Mouse (Mus musculus): Measurements from ENCODE around the gene Tmem56.

The Tmem56 gene

GRCm38 (mm10) chr3:121224763-121225162 lies 58.1 kb downstream of the Tmem56 start:
- DNase-seq: no peak

- DNase-seq: no peak
Observed at GRCm38 (mm10) chr3:121224185-121224584, 58.7 kb downstream of the Tmem56 start.

DNA sequence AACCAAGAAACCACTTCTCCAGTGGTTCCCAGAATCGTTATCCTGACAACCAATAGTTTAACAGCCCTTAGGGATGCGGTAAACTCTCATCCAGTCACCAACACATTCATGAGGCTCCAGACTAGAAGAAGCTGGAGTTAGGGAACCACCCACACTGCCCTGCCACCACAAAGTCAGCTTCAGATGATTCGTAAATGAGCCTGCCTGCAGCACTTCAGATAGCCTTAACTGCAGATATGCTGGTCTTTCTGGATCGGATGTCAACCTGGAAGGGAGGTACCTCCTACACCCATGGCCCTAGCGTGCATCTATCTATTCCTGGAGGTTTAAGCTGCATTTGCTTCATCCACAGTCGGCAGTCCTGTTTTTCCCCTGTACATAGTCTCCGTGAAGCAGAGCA lies 60.9 kb downstream of the Tmem56 start:
- no peak for DNase-seq

- no peak for DNase-seq
Observed at GRCm38 (mm10) chr3:121217011-121217410, 65.9 kb downstream of the Tmem56 start.

DNA sequence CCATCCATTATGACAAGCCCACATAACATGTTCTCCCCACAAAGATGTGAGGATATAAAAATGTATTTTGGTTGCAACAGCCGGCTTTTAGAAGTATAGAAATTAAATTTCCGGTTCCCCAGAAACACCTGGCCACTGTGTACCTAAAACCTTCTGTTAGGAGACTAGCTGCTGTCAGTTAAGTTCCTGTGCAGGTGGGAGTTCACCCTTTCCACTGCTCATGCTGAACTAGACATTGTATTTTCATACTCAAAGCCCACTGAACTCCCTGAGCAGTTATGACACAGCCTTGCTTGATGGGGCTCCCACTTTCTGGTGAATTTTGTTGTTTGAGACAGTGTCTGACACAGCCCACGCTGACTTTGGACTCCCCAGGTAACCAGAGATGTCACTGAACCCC lies 69.4 kb downstream of the Tmem56 start:
- DNase-seq: no peak

DNA sequence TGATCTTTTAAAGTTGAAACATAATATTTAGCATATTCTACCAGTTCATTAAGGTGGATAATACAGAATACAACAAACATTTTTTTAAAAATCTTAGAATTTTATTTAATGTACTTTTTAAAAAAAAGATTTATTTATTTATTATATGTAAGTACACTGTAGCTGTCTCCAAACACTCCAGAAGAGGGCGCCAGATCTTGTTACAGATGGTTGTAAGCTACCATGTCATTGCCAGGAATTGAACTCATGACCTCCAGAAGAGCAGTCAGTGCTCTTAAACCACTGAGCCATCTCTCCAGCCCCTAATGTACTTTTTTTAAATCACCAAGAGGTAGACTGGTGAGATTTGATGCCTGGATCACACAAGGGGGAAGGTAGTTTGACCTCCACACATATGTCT lies 70.7 kb downstream of the Tmem56 start:
- DNase-seq: no peak

- DNase-seq: no peak
Observed at GRCm38 (mm10) chr3:121208994-121209393, 73.9 kb downstream of the Tmem56 start.

DNA sequence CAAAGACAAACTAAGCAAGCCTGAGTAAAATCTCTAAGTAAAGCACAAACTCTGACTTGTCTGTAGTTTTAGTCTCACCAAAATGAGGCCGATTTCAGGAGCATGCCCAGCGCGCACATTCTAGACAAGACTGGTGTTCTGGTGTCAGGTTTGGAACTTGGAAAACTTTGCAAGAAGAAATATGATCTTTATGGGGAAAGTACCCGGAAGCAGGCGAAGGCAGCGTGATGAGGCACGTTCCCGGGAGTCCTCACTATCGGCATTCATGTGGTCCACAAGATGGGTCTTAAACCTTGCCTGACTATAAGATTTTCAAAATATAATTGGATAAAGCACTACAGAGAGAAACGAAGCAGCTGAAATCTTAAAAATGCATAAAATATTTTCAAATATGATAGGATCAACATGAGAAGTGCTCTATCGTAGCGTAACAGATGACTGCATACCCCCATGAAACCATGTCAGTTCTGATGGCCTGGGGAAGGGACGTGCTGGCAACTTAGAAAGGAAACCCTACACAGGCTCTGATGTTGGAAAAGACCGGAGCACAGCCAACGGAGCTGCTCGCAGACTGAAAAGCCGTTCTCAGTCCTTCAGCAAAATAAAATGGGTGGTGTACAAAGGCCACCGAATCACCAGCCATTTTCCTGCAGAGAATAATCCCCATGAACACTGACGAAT lies 76.6 kb downstream of the Tmem56 start:
- no peak for DNase-seq

- DNase-seq: no peak
Observed at GRCm38 (mm10) chr3:121202638-121203037, 80.3 kb downstream of the Tmem56 start.

DNA sequence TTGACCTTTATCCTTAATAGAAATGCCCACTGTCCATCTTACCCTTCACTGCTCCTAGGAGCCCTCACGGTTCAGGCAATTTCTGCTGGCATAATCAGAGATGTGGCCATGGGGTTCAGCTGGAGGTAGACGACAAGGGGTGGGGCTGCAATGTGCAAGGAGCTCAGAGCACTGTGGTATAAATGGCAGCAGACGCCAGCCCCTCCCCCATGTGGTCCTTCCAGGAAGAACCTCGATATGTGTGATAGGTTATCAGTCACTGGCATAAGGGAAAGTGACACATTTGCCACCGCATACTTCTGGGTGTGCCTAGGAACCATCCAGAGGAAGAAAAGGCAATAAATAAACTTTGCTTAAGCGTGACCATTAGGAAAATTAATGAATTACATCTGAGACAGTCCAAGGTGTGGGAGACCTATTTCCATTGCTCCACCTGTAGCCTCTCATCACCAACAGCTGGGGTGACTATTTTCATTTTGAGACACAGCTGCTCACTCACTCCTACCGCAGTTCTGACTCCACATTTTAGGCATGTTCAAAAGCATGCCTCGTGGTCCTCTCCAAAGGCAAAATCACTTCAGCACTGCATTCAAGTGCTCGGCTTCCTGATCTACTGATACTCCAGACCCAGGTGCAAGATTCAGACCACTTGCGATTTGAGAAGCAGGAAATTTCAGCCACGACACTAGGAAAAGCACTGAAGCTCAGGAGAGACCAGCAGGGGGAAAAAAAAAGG lies 81.7 kb downstream of the Tmem56 start:
- no peak for DNase-seq

GRCm38 (mm10) chr3:121189199-121189598 lies 93.7 kb downstream of the Tmem56 start:
- no peak for DNase-seq

DNA sequence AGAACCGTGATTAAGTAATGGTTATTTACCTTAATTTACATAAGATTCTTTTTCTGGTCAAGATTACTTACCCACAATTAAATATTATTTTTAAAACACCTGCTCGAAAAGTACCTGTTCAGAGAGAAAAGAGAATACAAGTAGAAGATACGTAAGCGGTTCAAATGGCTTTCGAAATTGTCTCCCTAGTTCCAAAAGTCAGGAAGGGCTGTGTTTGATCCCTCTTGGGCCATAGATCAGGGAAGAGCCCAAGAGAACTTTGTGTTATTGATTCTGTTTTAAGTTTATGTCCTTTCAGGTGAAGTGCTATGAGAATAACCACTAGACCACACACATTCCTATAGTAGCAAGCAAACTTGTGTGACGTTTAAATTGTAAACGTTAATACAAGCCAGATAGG lies 95.4 kb downstream of the Tmem56 start:
- DNase-seq: no peak

DNA sequence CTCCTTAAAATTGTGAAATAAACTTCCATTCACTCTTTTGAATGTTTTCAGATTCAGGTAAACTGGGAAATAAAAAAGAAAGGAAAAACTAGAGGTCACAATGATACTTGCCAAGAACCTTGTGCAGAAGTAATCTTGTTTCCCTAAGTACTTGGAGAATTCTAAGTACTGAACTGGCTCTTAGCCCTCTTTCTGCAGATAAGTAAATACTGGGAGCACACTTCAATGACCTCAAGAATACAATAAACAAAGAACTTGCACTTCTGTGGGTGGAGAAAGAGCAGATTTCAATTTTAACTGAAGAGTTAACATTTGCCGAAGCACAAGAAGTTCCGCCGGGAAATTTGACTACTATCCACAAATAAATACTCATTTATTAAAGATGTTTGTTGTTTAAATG lies 96.0 kb downstream of the Tmem56 start:
- no peak for DNase-seq

DNA sequence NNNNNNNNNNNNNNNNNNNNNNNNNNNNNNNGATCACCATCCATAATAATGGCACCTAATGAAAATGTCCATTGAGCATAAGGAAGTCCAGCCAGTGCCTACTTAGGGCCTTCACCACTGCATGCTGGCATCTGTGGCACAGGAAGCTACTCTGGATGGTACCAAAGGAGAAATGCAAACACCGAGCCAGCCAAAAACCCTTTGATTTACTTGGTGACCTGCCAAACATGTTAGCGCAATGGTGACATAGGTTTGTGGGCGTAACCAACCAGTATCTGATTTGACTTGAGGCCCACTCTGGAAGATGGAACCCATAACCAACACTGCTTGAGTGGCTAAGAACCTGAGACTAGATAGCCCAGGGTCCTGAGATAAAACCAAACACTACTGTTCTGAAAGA lies 97.7 kb downstream of the Tmem56 start:
- no peak for DNase-seq

- DNase-seq: no peak
Observed at GRCm38 (mm10) chr3:121176011-121176410, 106.9 kb downstream of the Tmem56 start.

DNA sequence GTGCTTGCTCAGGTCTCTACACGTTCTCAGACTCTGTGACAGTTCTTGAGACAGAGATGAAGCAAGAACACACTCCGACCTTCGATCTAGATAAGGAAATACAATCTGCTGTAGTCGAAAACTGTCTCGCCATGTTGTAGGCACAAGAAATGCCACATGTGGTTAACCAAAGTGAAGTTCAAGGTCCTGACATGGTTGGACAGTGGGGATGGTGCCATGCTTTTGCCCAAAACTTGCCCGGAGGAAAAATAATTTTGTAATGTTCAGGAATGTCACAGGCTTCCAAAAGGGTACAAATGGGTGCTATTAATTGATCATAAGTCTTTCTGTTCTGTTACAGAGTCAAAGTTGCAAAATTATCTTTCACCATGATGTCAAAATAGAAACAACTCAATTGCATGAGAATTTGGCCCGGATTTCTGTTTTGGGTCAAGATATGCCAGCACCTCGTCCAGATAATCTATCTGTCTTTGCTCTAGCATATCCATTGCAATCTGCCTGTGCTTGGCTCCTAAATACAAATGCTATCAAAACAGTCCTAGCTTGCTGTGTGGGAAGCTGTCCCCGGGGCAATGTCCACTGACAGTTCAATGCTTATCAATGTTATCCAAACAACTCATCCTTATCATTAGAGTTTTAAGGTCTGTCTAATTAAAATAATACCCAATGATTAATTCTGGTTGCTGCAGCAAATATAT lies 108.5 kb downstream of the Tmem56 start:
- DNase-seq: no peak

- DNase-seq: no peak
Observed at GRCm38 (mm10) chr3:121172718-121173117, 110.2 kb downstream of the Tmem56 start.

DNA sequence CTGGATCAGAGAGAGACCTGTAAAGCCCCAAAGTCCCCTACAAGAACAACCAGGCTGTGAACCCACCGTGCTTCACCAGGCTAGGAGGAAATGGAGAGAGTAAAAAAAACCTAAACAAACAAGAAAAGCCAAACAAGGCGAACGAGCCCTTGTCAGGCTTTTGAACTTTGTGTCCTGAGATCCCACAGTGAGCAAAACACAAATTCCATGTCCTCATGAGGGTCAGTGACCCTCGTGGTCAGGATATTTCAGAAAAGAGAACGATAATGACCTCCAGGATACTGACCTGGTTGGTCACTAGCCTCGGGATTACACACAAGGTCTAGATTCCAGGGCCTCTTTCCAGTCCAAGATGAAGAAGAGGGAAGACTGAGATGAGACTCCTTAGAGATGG lies 111.0 kb downstream of the Tmem56 start:
- no peak for DNase-seq

- peak; percentile 92 for DNase-seq
Observed at GRCm38 (mm10) chr3:121171243-121171871, 111.5 kb downstream of the Tmem56 start, which contains the start of gene Rwdd3. Rwdd3 (minus strand) TSS chr3:121171695.

DNA sequence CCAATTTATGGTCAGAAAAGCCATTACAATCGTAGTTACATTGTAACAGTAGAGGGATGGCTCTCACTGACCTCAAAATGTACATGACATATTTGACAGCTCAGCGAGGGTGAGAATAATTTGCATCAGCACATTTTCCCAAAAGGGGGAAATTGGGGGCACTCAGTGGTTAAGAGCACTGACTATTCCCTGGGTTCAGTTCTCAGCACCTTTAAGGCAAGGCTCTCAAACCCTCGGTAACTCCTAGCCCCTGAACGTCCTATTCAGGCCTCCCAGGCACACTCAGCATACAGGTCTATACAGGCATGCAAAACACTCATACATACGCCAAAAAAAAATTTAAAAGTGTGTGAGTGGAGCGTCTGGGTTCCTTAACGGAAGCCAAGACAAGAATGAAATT lies 112.3 kb downstream of the Tmem56 start:
- DNase-seq: no peak

DNA sequence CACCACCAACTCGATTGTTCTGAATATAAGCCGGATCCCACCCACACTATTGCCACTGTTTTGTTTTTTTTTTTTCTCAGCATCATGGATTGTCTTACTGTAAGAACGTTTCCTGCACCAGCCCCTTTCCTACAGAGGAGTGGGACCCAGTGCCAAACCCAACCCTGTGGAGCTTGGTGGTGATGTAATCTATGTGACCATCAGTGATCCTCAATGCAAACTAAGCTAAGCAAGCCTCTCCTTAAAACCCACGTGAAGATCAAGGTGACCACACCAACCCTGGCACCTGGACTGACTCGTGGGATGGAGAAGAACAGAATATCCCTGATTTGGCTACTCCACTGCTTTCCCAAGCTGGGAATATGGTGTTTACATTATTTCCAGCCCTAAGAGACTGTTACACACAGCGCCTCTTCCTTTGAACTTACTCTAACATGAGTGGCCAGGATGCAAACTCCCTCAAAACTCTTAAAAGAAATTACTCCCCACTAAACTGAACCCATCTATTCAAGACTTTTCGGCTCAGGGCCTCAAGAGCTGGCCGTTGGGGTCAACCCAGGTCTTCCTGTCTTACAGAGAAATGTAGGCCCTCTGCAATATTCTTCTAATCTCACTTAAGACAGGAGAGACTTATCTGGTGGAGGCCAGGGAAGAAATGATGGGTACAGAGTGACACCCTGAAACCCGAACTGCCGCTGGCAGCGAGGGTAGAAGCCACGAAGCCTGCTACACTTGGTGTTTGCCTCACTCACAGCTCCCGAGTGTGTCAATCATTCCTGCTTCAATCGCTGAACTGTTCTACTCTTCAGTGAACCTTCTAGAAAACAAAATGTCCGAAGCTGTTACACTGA lies 113.6 kb downstream of the Tmem56 start:
- DNase-seq: no peak

- no peak for DNase-seq
Observed at GRCm38 (mm10) chr3:121168581-121168980, 114.3 kb downstream of the Tmem56 start.

Measured in layer of hippocampus, adult 9-11 months (tissue).